Mouse (Mus musculus): ENCODE results near the gene Plpp7.

DNA sequence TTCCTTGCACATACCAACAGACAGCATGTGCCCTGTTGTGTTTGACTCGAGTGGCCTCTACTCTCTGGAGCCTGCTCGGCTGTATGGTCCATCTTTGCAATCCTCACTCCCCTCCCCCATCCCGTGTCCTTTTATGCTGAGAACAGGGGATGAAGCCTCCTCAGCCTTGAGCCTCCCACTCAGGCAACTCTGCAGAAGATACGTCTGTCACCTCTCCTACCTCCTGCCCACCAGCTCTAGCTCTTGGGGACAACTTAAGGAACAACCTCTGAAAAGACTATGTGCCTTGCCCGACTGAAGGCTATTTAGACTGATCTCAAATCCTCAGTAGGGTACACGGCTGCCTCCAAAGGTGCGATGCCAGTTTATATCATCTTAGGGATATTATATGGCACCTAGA lies 8.2 kb downstream of the Plpp7 start:
- TF ChIP-seq POLR2A (IDR thresholded peaks at IDR 0.05; ENCODE audit: low read depth, low read length) (no peak), CTCF (IDR thresholded peaks at IDR 0.05; ENCODE audit: extremely low read depth, insufficient read depth, insufficient read length, insufficient replicate concordance) (no peak)
